Mouse (Mus musculus): ENCODE measurements at regions not wholly inside any gene's neighbourhood (a gene's known extent, or its start where the extent isn't known, plus 50 kb on each side); places are given as distances from the start of the nearest gene placed in this dataset.

DNA sequence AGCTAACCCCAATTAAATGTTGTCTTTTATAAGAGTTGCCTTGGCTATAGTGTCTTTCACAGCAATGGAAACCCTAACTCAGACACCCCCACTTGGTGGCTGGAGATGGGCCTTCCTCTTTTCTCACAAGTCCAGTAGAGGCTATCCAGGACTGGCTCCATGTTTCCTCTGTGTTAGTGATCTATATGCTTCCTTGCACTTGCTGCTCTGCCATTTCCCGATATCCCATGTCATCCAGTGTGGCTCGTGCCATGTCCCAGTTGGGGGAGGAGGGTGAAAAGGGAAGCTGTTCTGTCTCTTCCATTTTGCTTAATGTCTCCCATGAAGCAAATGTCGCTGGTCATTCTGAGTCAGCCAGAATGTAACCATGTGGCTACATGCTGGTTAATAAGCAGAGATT is 194.2 kb upstream of the Peli2 start:
- TF ChIP-seq CEBPB (IDR thresholded peaks at IDR 0.05; ENCODE audit: insufficient read depth, poor library complexity, severe bottlenecking) = no peak
- TF ChIP-seq SRF (IDR thresholded peaks at IDR 0.05; ENCODE audit: control insufficient read depth, insufficient read length, low read depth) = no peak
- TF ChIP-seq MAX (IDR thresholded peaks at IDR 0.05; ENCODE audit: low read depth) = no peak
- Histone ChIP-seq H3K79me2 (ENCODE audit: control insufficient read depth, insufficient read depth) (no peaks in the 10 kb centered on the region), H3K36me3 (ENCODE audit: control insufficient read depth, insufficient read depth) (no peaks in the 10 kb centered on the region), H3K4me2 (ENCODE audit: low read depth) (no peak overlapping the region), H3ac (ENCODE audit: control insufficient read depth, insufficient read length) (no peak overlapping the region), H3K4me3 (no peak overlapping the region), H3K27me3 (ENCODE audit: control insufficient read depth, insufficient read depth, insufficient read length) (no peaks in the 10 kb centered on the region)

DNA sequence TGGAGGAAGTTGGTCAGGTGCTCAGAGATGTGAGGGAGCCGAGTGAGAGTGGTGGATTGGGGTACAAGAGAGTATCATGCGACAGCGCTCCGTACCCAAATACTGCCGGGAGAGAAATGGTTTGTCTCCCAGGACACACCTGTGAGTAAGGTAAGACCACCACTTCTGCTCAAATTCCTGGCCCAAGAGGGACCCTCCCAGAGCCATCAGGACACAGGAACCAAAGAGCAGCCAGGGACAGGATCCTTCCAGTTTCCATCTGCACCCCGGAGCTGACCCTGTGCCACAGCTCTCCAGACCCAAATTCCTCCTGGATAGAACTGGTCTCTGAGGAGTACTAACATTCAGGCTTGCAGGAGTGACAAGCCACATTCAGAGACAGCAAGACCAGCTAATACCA is 185.2 kb upstream of the Peli2 start:
- Histone ChIP-seq H3K4me2 (ENCODE audit: low read depth) (no peak overlapping the region), H3K27me3 (ENCODE audit: control insufficient read depth, insufficient read depth, insufficient read length) (no peaks in the 10 kb centered on the region)

DNA sequence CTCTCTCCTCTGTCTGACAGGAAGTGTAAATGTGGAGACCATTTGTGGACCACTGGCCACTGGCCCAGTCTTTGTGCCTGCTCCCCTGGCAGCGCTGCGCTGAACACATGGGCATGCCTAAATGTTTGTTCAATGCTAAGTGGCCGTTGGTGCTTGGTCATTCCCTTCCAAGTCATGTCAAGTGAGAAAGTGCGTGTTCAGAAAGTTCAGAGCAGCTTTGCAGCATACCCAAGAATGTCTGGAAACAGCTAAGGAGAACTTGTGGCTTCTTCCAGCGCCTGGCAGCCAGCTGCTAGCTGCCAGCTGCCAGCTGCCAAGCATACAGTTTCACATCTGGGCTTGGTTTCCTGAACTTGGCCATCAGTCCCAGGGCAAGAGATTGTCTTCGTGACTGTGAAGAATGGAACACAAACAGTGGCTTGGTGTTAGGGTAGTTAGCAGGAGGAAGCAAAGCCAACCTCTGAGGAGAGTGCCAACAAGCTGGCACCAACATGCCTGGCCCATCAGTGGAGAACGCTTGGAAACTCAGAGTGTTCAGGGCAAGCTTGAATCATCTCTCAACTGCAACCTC is 183.5 kb upstream of the Peli2 start:
- Histone ChIP-seq H3K36me3 (ENCODE audit: control insufficient read depth, insufficient read depth) (no peaks in the 10 kb centered on the region), H3ac (ENCODE audit: control insufficient read depth, insufficient read length) (no peak overlapping the region), H3K79me2 (ENCODE audit: control insufficient read depth, insufficient read depth) (no peaks in the 10 kb centered on the region), H3K27me3 (ENCODE audit: control insufficient read depth, insufficient read depth, insufficient read length) (no peaks in the 10 kb centered on the region), H3K4me3 (no peak overlapping the region), H3K4me2 (ENCODE audit: low read depth) (peak overlapping the region; percentile 65)
- TF ChIP-seq MYOD1 (IDR thresholded peaks at IDR 0.05; ENCODE audit: control insufficient read depth in 1 of 3, insufficient read length in 2 of 3, low read depth in 2 of 3) (peak in 2 of 3 experiments; percentile 49 to 74), CEBPB (IDR thresholded peaks at IDR 0.05; ENCODE audit: insufficient read depth, poor library complexity, severe bottlenecking) (no peak), TCF12 (IDR thresholded peaks at IDR 0.05; ENCODE audit: insufficient read depth, poor library complexity, severe bottlenecking) (peak; percentile 72), TCF3 (IDR thresholded peaks at IDR 0.05; ENCODE audit: insufficient read length, low read depth) (peak; percentile 74), MYOG (IDR thresholded peaks at IDR 0.05; ENCODE audit: control insufficient read depth in 1 of 3, insufficient read depth in 1 of 3, insufficient read length in 2 of 3, low read depth in 2 of 3) (peak in 1 of 3 experiments; percentile 40), POLR2A (IDR thresholded peaks at IDR 0.05; ENCODE audit: insufficient read length, low read depth) (no peak), SRF (IDR thresholded peaks at IDR 0.05; ENCODE audit: control insufficient read depth, insufficient read length, low read depth) (peak; percentile 69)

More for the DNA sequence above, 185.2 kb upstream of the Peli2 start:
- no peaks in the 10 kb centered on the region for H3K79me2 ChIP-seq (ENCODE audit: control insufficient read depth, insufficient read depth)
- TF ChIP-seq TCF12 (IDR thresholded peaks at IDR 0.05; ENCODE audit: insufficient read depth, poor library complexity, severe bottlenecking) (no peak), MAX (IDR thresholded peaks at IDR 0.05; ENCODE audit: low read depth) (no peak), MYOG (IDR thresholded peaks at IDR 0.05; ENCODE audit: control insufficient read depth in 1 of 3, insufficient read depth in 1 of 3, insufficient read length in 2 of 3, low read depth in 2 of 3) (no peak), CEBPB (IDR thresholded peaks at IDR 0.05; ENCODE audit: insufficient read depth, poor library complexity, severe bottlenecking) (no peak), MYOD1 (IDR thresholded peaks at IDR 0.05; ENCODE audit: control insufficient read depth in 1 of 3, insufficient read length in 2 of 3, low read depth in 2 of 3) (no peak), REST (IDR thresholded peaks at IDR 0.05; ENCODE audit: insufficient read depth, insufficient read length) (no peak)
- H3K36me3 ChIP-seq (ENCODE audit: control insufficient read depth, insufficient read depth) = no peaks in the 10 kb centered on the region
- H3K4me3 ChIP-seq = no peak overlapping the region
- H3ac ChIP-seq (ENCODE audit: control insufficient read depth, insufficient read length) = no peak overlapping the region

DNA sequence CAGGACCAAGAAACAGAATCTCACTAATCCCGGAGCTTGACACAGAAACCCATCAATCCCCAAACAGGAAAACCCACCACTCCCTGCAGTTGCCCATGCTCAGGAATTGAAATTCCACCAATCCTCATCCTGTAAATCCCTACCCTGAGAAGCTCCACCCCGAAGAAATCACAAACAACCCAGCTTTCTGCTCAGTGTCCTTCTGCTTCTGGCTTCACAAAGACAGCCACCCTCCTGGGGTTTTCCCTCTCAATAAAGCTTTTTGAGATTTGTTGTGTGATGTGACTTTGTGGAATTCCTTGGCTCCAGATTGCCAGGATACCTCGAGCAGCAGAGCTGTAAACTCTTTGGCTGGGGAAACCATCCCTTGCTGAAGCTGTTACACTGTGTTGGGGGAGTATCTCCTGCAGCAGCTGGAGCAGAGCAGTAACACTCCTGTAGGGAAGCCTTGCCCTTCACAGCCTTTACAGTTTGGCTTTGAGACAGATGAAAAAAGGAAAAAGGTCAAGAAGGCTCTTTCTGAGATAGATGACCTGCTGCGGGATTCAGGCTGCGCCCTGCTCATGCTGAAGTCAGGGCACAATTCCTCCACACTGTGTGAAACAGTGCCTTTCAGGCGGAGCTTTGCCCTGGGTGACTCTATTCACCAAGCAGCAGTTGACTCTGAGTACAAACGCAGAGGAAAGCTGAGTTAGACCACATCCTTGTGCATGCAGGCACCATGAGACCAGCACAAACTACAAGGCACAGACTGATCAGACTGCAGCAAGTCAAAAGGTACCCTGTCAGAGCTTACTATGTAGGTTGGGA is 180.6 kb upstream of the Peli2 start:
- Histone ChIP-seq H3K36me3 (ENCODE audit: control insufficient read depth, insufficient read depth) (no peaks in the 10 kb centered on the region), H3K4me2 (ENCODE audit: low read depth) (no peak overlapping the region), H3K79me2 (ENCODE audit: control insufficient read depth, insufficient read depth) (no peaks in the 10 kb centered on the region), H3K27me3 (ENCODE audit: control insufficient read depth, insufficient read depth, insufficient read length) (no peaks in the 10 kb centered on the region), H3K4me3 (no peak overlapping the region), H3ac (ENCODE audit: control insufficient read depth, insufficient read length) (no peak overlapping the region)
- no peak for TF ChIP-seq TCF3 (IDR thresholded peaks at IDR 0.05; ENCODE audit: insufficient read length, low read depth)
- TF ChIP-seq E2F4 (IDR thresholded peaks at IDR 0.05; ENCODE audit: insufficient read depth) = no peak
- TF ChIP-seq POLR2A (IDR thresholded peaks at IDR 0.05; ENCODE audit: insufficient read length, low read depth) = no peak
- no peak for TF ChIP-seq POLR2AphosphoS2 (IDR thresholded peaks at IDR 0.05; ENCODE audit: insufficient read length, low read depth)
- no peak for TF ChIP-seq REST (IDR thresholded peaks at IDR 0.05; ENCODE audit: insufficient read depth, insufficient read length)
- TF ChIP-seq MYOD1 (IDR thresholded peaks at IDR 0.05; ENCODE audit: control insufficient read depth in 1 of 3, insufficient read length in 2 of 3, low read depth in 2 of 3) = no peak
- no peak for TF ChIP-seq TCF12 (IDR thresholded peaks at IDR 0.05; ENCODE audit: insufficient read depth, poor library complexity, severe bottlenecking)
- TF ChIP-seq USF1 (IDR thresholded peaks at IDR 0.05; ENCODE audit: low read depth) = no peak
- TF ChIP-seq CEBPB (IDR thresholded peaks at IDR 0.05; ENCODE audit: insufficient read depth, poor library complexity, severe bottlenecking) = no peak

DNA sequence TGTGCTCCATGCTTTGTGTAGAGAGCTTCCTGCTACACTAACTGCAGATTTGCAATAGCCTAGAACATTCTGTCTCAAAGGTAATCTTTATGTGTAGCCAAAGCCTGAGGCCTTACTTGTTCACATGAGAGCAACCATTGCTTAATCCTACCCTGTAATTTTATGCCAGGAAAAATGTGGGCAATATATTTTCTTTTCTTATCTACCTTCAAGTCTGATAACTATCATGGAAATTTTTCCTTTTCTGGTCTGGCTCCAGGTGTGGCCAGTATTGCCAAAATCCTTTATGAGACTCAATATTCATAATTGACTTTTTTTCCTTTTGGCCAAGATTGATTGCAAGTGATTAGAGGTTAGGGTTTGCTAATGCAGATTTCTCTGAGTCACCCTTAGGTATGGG is 178.0 kb upstream of the Peli2 start:
- Histone ChIP-seq H3K4me2 (ENCODE audit: low read depth) (no peak overlapping the region), H3K36me3 (ENCODE audit: control insufficient read depth, insufficient read depth) (no peaks in the 10 kb centered on the region), H3K27me3 (ENCODE audit: control insufficient read depth, insufficient read depth, insufficient read length) (no peaks in the 10 kb centered on the region), H3ac (ENCODE audit: control insufficient read depth, insufficient read length) (no peak overlapping the region), H3K79me2 (ENCODE audit: control insufficient read depth, insufficient read depth) (no peaks in the 10 kb centered on the region), H3K4me3 (no peak overlapping the region)
- no peak for TF ChIP-seq MYOG (IDR thresholded peaks at IDR 0.05; ENCODE audit: control insufficient read depth in 1 of 3, insufficient read depth in 1 of 3, insufficient read length in 2 of 3, low read depth in 2 of 3)
- no peak for TF ChIP-seq E2F4 (IDR thresholded peaks at IDR 0.05; ENCODE audit: insufficient read depth)
- no peak for TF ChIP-seq TCF3 (IDR thresholded peaks at IDR 0.05; ENCODE audit: insufficient read length, low read depth)
- TF ChIP-seq USF1 (IDR thresholded peaks at IDR 0.05; ENCODE audit: low read depth) = no peak
- no peak for TF ChIP-seq MYOD1 (IDR thresholded peaks at IDR 0.05; ENCODE audit: control insufficient read depth in 1 of 3, insufficient read length in 2 of 3, low read depth in 2 of 3)
- TF ChIP-seq POLR2A (IDR thresholded peaks at IDR 0.05; ENCODE audit: insufficient read length, low read depth) = no peak
- no peak for TF ChIP-seq POLR2AphosphoS2 (IDR thresholded peaks at IDR 0.05; ENCODE audit: insufficient read length, low read depth)
- no peak for TF ChIP-seq REST (IDR thresholded peaks at IDR 0.05; ENCODE audit: insufficient read depth, insufficient read length)
- TF ChIP-seq MAX (IDR thresholded peaks at IDR 0.05; ENCODE audit: low read depth) = no peak
- no peak for TF ChIP-seq SRF (IDR thresholded peaks at IDR 0.05; ENCODE audit: control insufficient read depth, insufficient read length, low read depth)
- no peak for TF ChIP-seq CEBPB (IDR thresholded peaks at IDR 0.05; ENCODE audit: insufficient read depth, poor library complexity, severe bottlenecking)
- TF ChIP-seq TCF12 (IDR thresholded peaks at IDR 0.05; ENCODE audit: insufficient read depth, poor library complexity, severe bottlenecking) = no peak

Measured in myocyte (in vitro differentiated cells).